Mouse (Mus musculus): ENCODE measurements around the gene Anxa1. TPM values are rescaled to one million over a fixed set of nuclear protein-coding genes. Genes with fewer than 3 reads are reported as not detected.

The Anxa1 gene
- total and polyA plus RNA-seq, 2 experiments from 2014 or later = 17.4 to 52.2 TPM

DNA sequence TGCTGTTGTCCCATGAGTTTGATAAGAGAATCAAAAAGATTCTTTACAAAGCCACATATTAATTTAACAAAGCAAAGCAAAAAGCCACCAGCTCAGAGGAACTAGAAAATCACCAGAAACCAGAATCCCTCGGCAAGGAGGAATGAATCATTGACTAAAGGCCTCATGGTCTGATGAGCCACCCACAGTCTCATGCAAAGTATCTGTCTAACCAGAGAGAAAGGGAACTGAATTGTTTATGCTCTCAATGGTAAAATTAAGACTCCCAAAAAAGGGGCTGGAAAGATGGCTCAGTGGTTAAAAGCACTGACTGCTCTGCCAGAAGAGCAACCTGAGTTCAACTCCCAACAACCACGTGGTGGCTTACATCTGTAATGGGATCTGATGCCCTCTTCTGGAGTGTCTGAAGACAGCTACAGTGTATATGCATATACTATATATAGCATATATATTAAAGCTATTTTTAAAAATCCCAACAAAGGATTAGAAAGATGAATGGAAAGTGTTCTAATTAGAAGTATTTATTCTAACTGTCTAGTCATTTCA, 9.5 kb downstream of the Anxa1 start:
- Histone ChIP-seq H3K4me3 (ENCODE audit: low read depth, low read length) (no peak overlapping the region), H3K36me3 (replicated peaks; ENCODE audit: control insufficient read depth, insufficient read depth, low read length) (0 out of 2 replicates have a peak, but pooled peaks cover 18% of the 10 kb centered on the region), H3K27me3 (ENCODE audit: control insufficient read depth, insufficient read depth, low read length) (no peaks in the 10 kb centered on the region), H3K4me1 (ENCODE audit: control insufficient read depth, insufficient read depth) (no peaks in the 10 kb centered on the region), H3K9me3 (replicated peaks; ENCODE audit: control insufficient read depth, low read length) (no peaks in the 10 kb centered on the region), H3K9ac (replicated peaks; ENCODE audit: low read depth, low read length) (no peak overlapping the region), H3K27ac (ENCODE audit: low read depth) (no peak overlapping the region), H3K4me2 (ENCODE audit: low read depth, low read length) (no peak overlapping the region)
- ATAC-seq (ENCODE audit: insufficient read depth, low read depth) (no peak), DNase-seq (ENCODE audit: low spot score) (no peak)
- 67% methylated on average over 2 of the region's 2 CpGs for WGBS
- no peak for TF ChIP-seq CTCF (IDR thresholded peaks at IDR 0.05; ENCODE audit: low read depth)
- TF ChIP-seq EP300 (IDR thresholded peaks at IDR 0.05; ENCODE audit: low read depth) = no peak

DNA sequence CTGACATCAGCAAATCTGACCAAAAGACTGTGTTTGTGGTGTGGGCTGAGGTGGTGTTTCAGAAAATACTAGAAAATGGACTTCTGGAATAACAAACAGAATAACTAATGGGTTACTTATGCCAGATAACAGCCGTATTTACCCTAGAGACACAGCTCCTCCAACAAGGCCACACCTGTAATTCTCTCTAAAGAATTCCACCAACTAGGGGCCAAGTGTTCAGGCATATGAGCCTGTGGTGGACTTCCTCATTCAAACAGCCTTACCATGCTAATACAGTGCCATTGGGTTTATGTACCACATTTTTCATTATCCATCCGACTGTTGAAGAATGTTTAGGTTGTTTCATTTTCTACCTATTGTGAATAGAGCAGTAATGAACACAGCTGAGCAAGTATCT, 20.6 kb downstream of the Anxa1 start:
- ATAC-seq (ENCODE audit: insufficient read depth, low read depth) (no peak), DNase-seq (ENCODE audit: low spot score) (no peak)
- Histone ChIP-seq H3K4me3 (ENCODE audit: low read depth, low read length) (no peak overlapping the region), H3K9ac (replicated peaks; ENCODE audit: low read depth, low read length) (no peak overlapping the region), H3K4me1 (ENCODE audit: control insufficient read depth, insufficient read depth) (no peaks in the 10 kb centered on the region), H3K9me3 (replicated peaks; ENCODE audit: control insufficient read depth, low read length) (no peaks in the 10 kb centered on the region), H3K27me3 (ENCODE audit: control insufficient read depth, insufficient read depth, low read length) (no peaks in the 10 kb centered on the region), H3K36me3 (replicated peaks; ENCODE audit: control insufficient read depth, insufficient read depth, low read length) (no peaks in the 10 kb centered on the region), H3K4me2 (ENCODE audit: low read depth, low read length) (no peak overlapping the region), H3K27ac (ENCODE audit: low read depth) (no peak overlapping the region)
- WGBS = 80% methylated on average over 2 of the region's 2 CpGs
- TF ChIP-seq CTCF (IDR thresholded peaks at IDR 0.05; ENCODE audit: low read depth) (no peak), EP300 (IDR thresholded peaks at IDR 0.05; ENCODE audit: low read depth) (no peak)

DNA sequence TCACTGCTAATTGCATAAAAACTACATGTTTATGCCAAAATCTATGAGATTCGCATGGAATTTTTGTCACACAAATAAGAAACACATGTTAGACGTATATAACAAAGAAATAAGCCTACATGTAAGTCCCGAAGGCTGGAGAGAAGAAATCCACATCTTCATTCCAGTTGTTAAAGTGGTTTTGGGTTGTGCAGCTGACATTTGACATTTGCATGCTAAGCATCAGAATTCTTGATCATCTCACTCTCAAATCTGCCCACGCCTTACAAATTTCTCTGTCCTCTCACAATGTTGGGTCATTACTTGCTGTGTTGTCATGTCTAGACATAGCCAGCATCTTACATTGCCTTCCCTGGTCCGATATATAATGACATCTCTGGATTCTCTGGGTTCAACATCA, 24.2 kb downstream of the Anxa1 start:
- Histone ChIP-seq H3K27ac (ENCODE audit: low read depth) (no peak overlapping the region), H3K4me2 (ENCODE audit: low read depth, low read length) (no peak overlapping the region), H3K9ac (replicated peaks; ENCODE audit: low read depth, low read length) (no peak overlapping the region), H3K4me3 (ENCODE audit: low read depth, low read length) (no peak overlapping the region), H3K27me3 (ENCODE audit: control insufficient read depth, insufficient read depth, low read length) (no peaks in the 10 kb centered on the region), H3K4me1 (ENCODE audit: control insufficient read depth, insufficient read depth) (no peaks in the 10 kb centered on the region), H3K36me3 (replicated peaks; ENCODE audit: control insufficient read depth, insufficient read depth, low read length) (no peaks in the 10 kb centered on the region), H3K9me3 (replicated peaks; ENCODE audit: control insufficient read depth, low read length) (no peaks in the 10 kb centered on the region)
- ATAC-seq (ENCODE audit: insufficient read depth, low read depth) = no peak
- TF ChIP-seq EP300 (IDR thresholded peaks at IDR 0.05; ENCODE audit: low read depth) = no peak
- TF ChIP-seq CTCF (IDR thresholded peaks at IDR 0.05; ENCODE audit: low read depth) = no peak
- WGBS = 79% methylated on average over 5 of the region's 5 CpGs
- DNase-seq (ENCODE audit: low spot score) = no peak

DNA sequence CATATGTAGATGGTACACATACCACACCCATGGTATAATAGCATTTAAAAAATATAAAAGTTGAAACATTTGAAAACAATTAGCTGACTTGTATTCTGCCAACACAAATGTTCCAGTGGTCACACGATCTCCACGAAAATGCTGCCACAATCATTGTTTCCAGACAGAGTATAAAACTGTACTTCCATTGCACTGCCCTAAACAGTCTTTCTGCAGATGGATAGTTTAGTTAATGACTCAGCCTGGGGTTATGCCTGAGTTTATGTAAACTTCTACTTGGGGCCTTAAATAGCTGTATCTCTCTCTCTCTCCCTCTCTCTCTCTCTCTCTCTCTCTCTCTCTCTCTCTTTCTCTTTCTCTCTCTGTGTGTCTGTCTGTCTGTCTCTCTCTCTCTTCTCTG, 24.7 kb downstream of the Anxa1 start:
- TF ChIP-seq EP300 (IDR thresholded peaks at IDR 0.05; ENCODE audit: low read depth) = no peak
- no peak for TF ChIP-seq CTCF (IDR thresholded peaks at IDR 0.05; ENCODE audit: low read depth)
- Histone ChIP-seq H3K27ac (ENCODE audit: low read depth) (no peak overlapping the region), H3K4me2 (ENCODE audit: low read depth, low read length) (no peak overlapping the region), H3K9me3 (replicated peaks; ENCODE audit: control insufficient read depth, low read length) (no peaks in the 10 kb centered on the region), H3K4me3 (ENCODE audit: low read depth, low read length) (no peak overlapping the region), H3K36me3 (replicated peaks; ENCODE audit: control insufficient read depth, insufficient read depth, low read length) (no peaks in the 10 kb centered on the region), H3K4me1 (ENCODE audit: control insufficient read depth, insufficient read depth) (no peaks in the 10 kb centered on the region), H3K27me3 (ENCODE audit: control insufficient read depth, insufficient read depth, low read length) (no peaks in the 10 kb centered on the region), H3K9ac (replicated peaks; ENCODE audit: low read depth, low read length) (no peak overlapping the region)
- WGBS = 70% methylated on average over 2 of the region's 2 CpGs
- no peak for DNase-seq (ENCODE audit: low spot score)
- no peak for ATAC-seq (ENCODE audit: insufficient read depth, low read depth)

DNA sequence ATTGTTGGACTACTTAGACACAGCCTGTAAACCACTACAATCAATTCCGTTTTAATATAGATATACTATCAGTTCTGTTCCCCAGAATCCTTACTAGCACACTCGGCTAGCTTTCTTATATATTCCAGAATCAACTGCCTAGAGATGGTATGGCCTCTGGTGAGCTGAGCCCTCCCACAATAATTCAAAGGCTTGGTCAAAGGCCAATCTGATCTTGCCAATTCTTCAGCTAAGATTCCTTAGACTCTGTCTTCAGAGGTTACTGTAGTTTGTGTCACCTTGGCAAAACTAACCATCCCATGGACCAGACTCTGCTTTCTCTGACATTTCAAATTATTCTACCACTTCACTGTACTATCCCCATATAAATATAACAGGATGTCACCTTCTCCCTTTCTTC, 25.4 kb downstream of the Anxa1 start:
- no peaks in the 10 kb centered on the region for H3K27me3 ChIP-seq (ENCODE audit: control insufficient read depth, insufficient read depth, low read length)
- no peaks in the 10 kb centered on the region for H3K9me3 ChIP-seq (replicated peaks; ENCODE audit: control insufficient read depth, low read length)
- H3K4me2 ChIP-seq (ENCODE audit: low read depth, low read length) = no peak overlapping the region
- ATAC-seq (ENCODE audit: insufficient read depth, low read depth) (no peak), DNase-seq (ENCODE audit: low spot score) (no peak)
- TF ChIP-seq EP300 (IDR thresholded peaks at IDR 0.05; ENCODE audit: low read depth) (no peak), CTCF (IDR thresholded peaks at IDR 0.05; ENCODE audit: low read depth) (no peak)
- WGBS = 74% methylated on average over 2 of the region's 2 CpGs
- H3K9ac ChIP-seq (replicated peaks; ENCODE audit: low read depth, low read length) = no peak overlapping the region
- no peaks in the 10 kb centered on the region for H3K36me3 ChIP-seq (replicated peaks; ENCODE audit: control insufficient read depth, insufficient read depth, low read length)
- H3K4me1 ChIP-seq (ENCODE audit: control insufficient read depth, insufficient read depth) = no peaks in the 10 kb centered on the region
- no peak overlapping the region for H3K27ac ChIP-seq (ENCODE audit: low read depth)
- H3K4me3 ChIP-seq (ENCODE audit: low read depth, low read length) = no peak overlapping the region

DNA sequence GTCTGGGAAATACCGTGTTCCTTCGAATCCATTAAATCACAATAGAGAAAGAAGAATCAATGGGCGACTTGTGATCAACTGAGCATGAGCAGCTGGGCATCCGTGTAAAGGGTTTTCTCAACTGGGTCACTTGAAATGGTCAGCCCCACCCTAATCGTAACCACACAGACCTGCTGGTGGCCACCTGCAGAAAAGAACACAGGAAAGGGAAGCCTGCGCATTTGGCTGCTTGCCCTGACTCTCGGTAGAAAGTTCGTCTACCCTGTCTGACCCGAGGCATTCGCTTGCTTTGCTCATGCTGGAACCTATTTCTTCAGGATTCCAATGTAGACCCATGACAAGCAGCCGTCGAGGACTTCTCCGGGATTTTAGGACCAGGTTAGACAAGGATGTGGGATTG, 25.8 kb downstream of the Anxa1 start:
- 81% methylated on average over 13 of the region's 13 CpGs for WGBS
- ATAC-seq (ENCODE audit: insufficient read depth, low read depth) (no peak), DNase-seq (ENCODE audit: low spot score) (no peak)
- Histone ChIP-seq H3K4me3 (ENCODE audit: low read depth, low read length) (no peak overlapping the region), H3K4me2 (ENCODE audit: low read depth, low read length) (no peak overlapping the region), H3K27me3 (ENCODE audit: control insufficient read depth, insufficient read depth, low read length) (no peaks in the 10 kb centered on the region), H3K4me1 (ENCODE audit: control insufficient read depth, insufficient read depth) (no peaks in the 10 kb centered on the region), H3K9me3 (replicated peaks; ENCODE audit: control insufficient read depth, low read length) (no peaks in the 10 kb centered on the region), H3K36me3 (replicated peaks; ENCODE audit: control insufficient read depth, insufficient read depth, low read length) (no peaks in the 10 kb centered on the region), H3K27ac (ENCODE audit: low read depth) (no peak overlapping the region), H3K9ac (replicated peaks; ENCODE audit: low read depth, low read length) (no peak overlapping the region)
- TF ChIP-seq CTCF (IDR thresholded peaks at IDR 0.05; ENCODE audit: low read depth) (no peak), EP300 (IDR thresholded peaks at IDR 0.05; ENCODE audit: low read depth) (no peak)
